Mouse (Mus musculus) neural tube, embryonic 12.5 days (tissue): Measurements from ENCODE around the gene Edem2. TPM values are rescaled to one million over a fixed set of nuclear protein-coding genes. Genes with fewer than 3 reads are reported as not detected.
"Not testable (repeated sequence)": the region's sequence is repeated elsewhere in the genome, so short reads cannot be mapped to it uniquely, and the experiment has no call there.

ENCODE experiments used
- ATAC-seq: fragments of 200-750 bp; cut with Nextera tagmentation; 2 replicates; pipeline ENCODE4 v1.8.0; 2017; ENCODE audit warnings: low read depth, mild to moderate bottlenecking, moderate TSS enrichment, moderate library complexity; ENCODE audit not compliant: low FRiP score
- H3K27ac ChIP-seq: fragments of 300-500 bp; sonication (generic); 2 replicates; pipeline ENCODE4 v1.5.1; 2016
- H3K27me3 ChIP-seq: fragments of 300-500 bp; sonication (generic); replicated peaks from 2 replicates; pipeline ENCODE4 v1.6.1; 2016; ENCODE audit warnings: mild to moderate bottlenecking
- H3K36me3 ChIP-seq: fragments of 300-500 bp; sonication (generic); 2 replicates; pipeline ENCODE4 v1.6.1; 2016; ENCODE audit warnings: mild to moderate bottlenecking
- H3K4me1 ChIP-seq: fragments of 300-500 bp; sonication (generic); 2 replicates; pipeline ENCODE4 v1.6.1; 2016
- H3K4me2 ChIP-seq: fragments of 300-500 bp; sonication (generic); replicated peaks from 2 replicates; pipeline ENCODE4 v1.6.1; 2016; ENCODE audit warnings: mild to moderate bottlenecking
- H3K4me3 ChIP-seq: fragments of 300-500 bp; sonication (generic); 2 replicates; pipeline ENCODE4 v1.5.1; 2016
- H3K9ac ChIP-seq: fragments of 300-500 bp; sonication (generic); 2 replicates; pipeline ENCODE4 v1.6.1; 2016; ENCODE audit warnings: mild to moderate bottlenecking
- H3K9me3 ChIP-seq: fragments of 300-500 bp; sonication (generic); 2 replicates; pipeline ENCODE4 v1.6.1; 2016; ENCODE audit warnings: mild to moderate bottlenecking
- WGBS: fragments of 180-500 bp; shearing (Covaris S2); methylation state at CpG from one replicate; pipeline ENCODE4 v1.1.7; 2016; 5-methylcytosine and 5-hydroxymethylcytosine counted together
- polyA plus RNA-seq: library from polyadenylated mRNA; unstranded; fragments of >200 nt; fragmentation: Nextera tagmentation; extraction: Ambion mirVana; gene quantifications from 2 replicates; pipeline ENCODE4 v1.2.1, GENCODE M21; 2016

The Edem2 gene
- polyA plus RNA-seq, 1 experiment from 2014 or later: 37.4 TPM

- Histone ChIP-seq H3K27ac (no peak overlapping the region), H3K4me2 (peak overlapping the region; percentile 96; the same call in 1 of the 2 replicates), H3K27me3 (no peaks in the 10 kb centered on the region), H3K4me1 (peaks cover 7% of the 10 kb centered on the region), H3K9ac (no peak overlapping the region), H3K4me3 (no peak overlapping the region), H3K36me3 (peaks cover 8% of the 10 kb centered on the region), H3K9me3 (no peaks in the 10 kb centered on the region)
- no peak for ATAC-seq
- 76% methylated on average over 7 of the region's 7 CpGs for WGBS
Observed at GRCm38 (mm10) chr2:155727764-155728395, 1.4 kb downstream of the Edem2 start.

- Histone ChIP-seq H3K9ac (no peak overlapping the region), H3K4me3 (no peak overlapping the region), H3K4me1 (peaks cover 7% of the 10 kb centered on the region), H3K27ac (no peak overlapping the region), H3K27me3 (no peaks in the 10 kb centered on the region), H3K9me3 (no peaks in the 10 kb centered on the region), H3K36me3 (peaks cover 13% of the 10 kb centered on the region), H3K4me2 (no peak overlapping the region)
- 87% methylated on average over 7 of the region's 7 CpGs for WGBS
- no peak for ATAC-seq
Observed at GRCm38 (mm10) chr2:155726302-155726701, 3.0 kb downstream of the Edem2 start.

GRCm38 (mm10) chr2:155724526-155724925 lies 4.7 kb downstream of the Edem2 start:
- Histone ChIP-seq H3K27ac (no peak overlapping the region), H3K4me1 (peaks cover 7% of the 10 kb centered on the region), H3K36me3 (peaks cover 21% of the 10 kb centered on the region), H3K9me3 (no peaks in the 10 kb centered on the region), H3K9ac (no peak overlapping the region), H3K4me2 (no peak overlapping the region), H3K4me3 (no peak overlapping the region), H3K27me3 (no peaks in the 10 kb centered on the region)
- ATAC-seq: no peak
- WGBS: 87% methylated on average over 6 of the region's 6 CpGs

GRCm38 (mm10) chr2:155724036-155724435 lies 5.2 kb downstream of the Edem2 start:
- H3K4me2 ChIP-seq: no peak overlapping the region
- peaks cover 7% of the 10 kb centered on the region for H3K4me1 ChIP-seq
- no peak overlapping the region for H3K27ac ChIP-seq
- peaks cover 26% of the 10 kb centered on the region for H3K36me3 ChIP-seq
- H3K9me3 ChIP-seq: no peaks in the 10 kb centered on the region
- H3K27me3 ChIP-seq: no peaks in the 10 kb centered on the region
- ATAC-seq: no peak
- H3K9ac ChIP-seq: no peak overlapping the region
- 82% methylated on average over 5 of the region's 5 CpGs for WGBS
- no peak overlapping the region for H3K4me3 ChIP-seq

- Histone ChIP-seq H3K36me3 (peaks cover 48% of the 10 kb centered on the region), H3K4me1 (no peaks in the 10 kb centered on the region), H3K4me2 (no peak overlapping the region), H3K9ac (no peak overlapping the region), H3K9me3 (no peaks in the 10 kb centered on the region), H3K4me3 (no peak overlapping the region), H3K27me3 (no peaks in the 10 kb centered on the region), H3K27ac (no peak overlapping the region)
- 91% methylated on average over 5 of the region's 5 CpGs for WGBS
- ATAC-seq: no peak
Observed at GRCm38 (mm10) chr2:155720585-155720984, 8.7 kb downstream of the Edem2 start.

GRCm38 (mm10) chr2:155717082-155717990 lies 11.9 kb downstream of the Edem2 start:
- Histone ChIP-seq H3K36me3 (peaks cover 70% of the 10 kb centered on the region), H3K9me3 (no peaks in the 10 kb centered on the region), H3K4me2 (no peak overlapping the region), H3K27me3 (no peaks in the 10 kb centered on the region), H3K4me3 (no peak overlapping the region), H3K27ac (no peak overlapping the region), H3K4me1 (no peaks in the 10 kb centered on the region), H3K9ac (no peak overlapping the region)
- 90% methylated on average over 12 of the region's 12 CpGs for WGBS
- no peak for ATAC-seq

GRCm38 (mm10) chr2:155710557-155710956 lies 18.7 kb downstream of the Edem2 start:
- Histone ChIP-seq H3K9me3 (no peaks in the 10 kb centered on the region), H3K27me3 (no peaks in the 10 kb centered on the region), H3K27ac (no peak overlapping the region), H3K36me3 (peaks cover 77% of the 10 kb centered on the region), H3K4me1 (no peaks in the 10 kb centered on the region), H3K4me3 (no peak overlapping the region), H3K4me2 (no peak overlapping the region), H3K9ac (no peak overlapping the region)
- 89% methylated on average over 11 of the region's 11 CpGs for WGBS
- no peak for ATAC-seq

- H3K4me3 ChIP-seq: no peak overlapping the region
- WGBS: 82% methylated on average over 4 of the region's 4 CpGs
- peaks cover 65% of the 10 kb centered on the region for H3K36me3 ChIP-seq
- no peak overlapping the region for H3K27ac ChIP-seq
- H3K4me2 ChIP-seq: no peak overlapping the region
- H3K27me3 ChIP-seq: no peaks in the 10 kb centered on the region
- H3K9me3 ChIP-seq: no peaks in the 10 kb centered on the region
- no peak for ATAC-seq
- H3K4me1 ChIP-seq: no peaks in the 10 kb centered on the region
- H3K9ac ChIP-seq: no peak overlapping the region
Observed at GRCm38 (mm10) chr2:155707251-155707650, 22.0 kb downstream of the Edem2 start.

- Histone ChIP-seq H3K9me3 (no peaks in the 10 kb centered on the region), H3K27ac (no peak overlapping the region), H3K9ac (no peak overlapping the region), H3K4me1 (no peaks in the 10 kb centered on the region), H3K36me3 (peaks cover 48% of the 10 kb centered on the region), H3K27me3 (no peaks in the 10 kb centered on the region), H3K4me3 (no peak overlapping the region), H3K4me2 (no peak overlapping the region)
- no peak for ATAC-seq
- WGBS: 19% methylated on average over 4 of the region's 4 CpGs
Observed at GRCm38 (mm10) chr2:155703630-155704029, 25.6 kb downstream of the Edem2 start.

GRCm38 (mm10) chr2:155701399-155701919 lies 27.8 kb downstream of the Edem2 start:
- H3K27me3 ChIP-seq: no peaks in the 10 kb centered on the region
- no peaks in the 10 kb centered on the region for H3K4me1 ChIP-seq
- no peak overlapping the region for H3K27ac ChIP-seq
- 92% methylated on average over 19 of the region's 19 CpGs for WGBS
- H3K9me3 ChIP-seq: no peaks in the 10 kb centered on the region
- no peak for ATAC-seq
- no peak overlapping the region for H3K9ac ChIP-seq
- H3K4me2 ChIP-seq: no peak overlapping the region
- peaks cover 33% of the 10 kb centered on the region for H3K36me3 ChIP-seq
- H3K4me3 ChIP-seq: no peak overlapping the region

- H3K4me2 ChIP-seq, H3K27me3 ChIP-seq, H3K9ac ChIP-seq, H3K4me3 ChIP-seq, H3K9me3 ChIP-seq, H3K27ac ChIP-seq, H3K4me1 ChIP-seq, ATAC-seq: not testable (repeated sequence)
- H3K36me3 ChIP-seq: peaks cover 11% of the 10 kb centered on the region
- 93% methylated on average over 6 of the region's 6 CpGs for WGBS
Observed at GRCm38 (mm10) chr2:155698443-155698842, 30.8 kb downstream of the Edem2 start.

GRCm38 (mm10) chr2:155696851-155697250 lies 32.4 kb downstream of the Edem2 start:
- Histone ChIP-seq H3K27me3 (no peaks in the 10 kb centered on the region), H3K36me3 (0 out of 2 replicates have a peak, but pooled peaks cover 5% of the 10 kb centered on the region), H3K4me3 (no peak overlapping the region), H3K9me3 (no peaks in the 10 kb centered on the region), H3K4me2 (no peak overlapping the region), H3K9ac (no peak overlapping the region), H3K27ac (no peak overlapping the region), H3K4me1 (no peaks in the 10 kb centered on the region)
- no peak for ATAC-seq
- 74% methylated on average over 7 of the region's 7 CpGs for WGBS
